Mouse (Mus musculus): Measurements from ENCODE around the gene Hhip. TPM values are rescaled to one million over a fixed set of nuclear protein-coding genes. Genes with fewer than 3 reads are reported as not detected.

The Hhip gene
- polyA plus RNA-seq, 1 experiment = not detected

GRCm38 (mm10) chr8:80029631-80030030 is 28.2 kb downstream of the Hhip start:
- no peak for TF ChIP-seq GATA1 (IDR thresholded peaks at IDR 0.05; ENCODE audit: low read length)

- TF ChIP-seq GATA1 (IDR thresholded peaks at IDR 0.05; ENCODE audit: low read length) = no peak
Measured at GRCm38 (mm10) chr8:80020469-80020868, 37.3 kb downstream of the Hhip start.

GRCm38 (mm10) chr8:80015818-80016217 is 42.0 kb downstream of the Hhip start:
- TF ChIP-seq GATA1 (IDR thresholded peaks at IDR 0.05; ENCODE audit: low read length) = no peak

- no peak for TF ChIP-seq GATA1 (IDR thresholded peaks at IDR 0.05; ENCODE audit: low read length)
Measured at GRCm38 (mm10) chr8:80004421-80004820, 53.4 kb downstream of the Hhip start.

GRCm38 (mm10) chr8:80002313-80002712 is 55.5 kb downstream of the Hhip start:
- TF ChIP-seq GATA1 (IDR thresholded peaks at IDR 0.05; ENCODE audit: low read length) = no peak

GRCm38 (mm10) chr8:79995075-79995474 is 62.7 kb downstream of the Hhip start:
- no peak for TF ChIP-seq GATA1 (IDR thresholded peaks at IDR 0.05; ENCODE audit: low read length)

- no peak for TF ChIP-seq GATA1 (IDR thresholded peaks at IDR 0.05; ENCODE audit: low read length)
Measured at GRCm38 (mm10) chr8:79993507-79993906, 64.3 kb downstream of the Hhip start.

- TF ChIP-seq GATA1 (IDR thresholded peaks at IDR 0.05; ENCODE audit: low read length) = no peak
Measured at GRCm38 (mm10) chr8:79992121-79992848, 65.5 kb downstream of the Hhip start.

GRCm38 (mm10) chr8:79984946-79985345 is 72.9 kb downstream of the Hhip start:
- no peak for TF ChIP-seq GATA1 (IDR thresholded peaks at IDR 0.05; ENCODE audit: low read length)

GRCm38 (mm10) chr8:79982144-79982543 is 75.7 kb downstream of the Hhip start:
- TF ChIP-seq GATA1 (IDR thresholded peaks at IDR 0.05; ENCODE audit: low read length) = no peak

- no peak for TF ChIP-seq GATA1 (IDR thresholded peaks at IDR 0.05; ENCODE audit: low read length)
Measured at GRCm38 (mm10) chr8:79966159-79966558, 91.6 kb downstream of the Hhip start.

GRCm38 (mm10) chr8:79952857-79953256 is 104.9 kb downstream of the Hhip start:
- no peak for TF ChIP-seq GATA1 (IDR thresholded peaks at IDR 0.05; ENCODE audit: low read length)

- no peak for TF ChIP-seq GATA1 (IDR thresholded peaks at IDR 0.05; ENCODE audit: low read length)
Measured at GRCm38 (mm10) chr8:79950376-79950775, 107.4 kb downstream of the Hhip start.

GRCm38 (mm10) chr8:79945501-79946076 is 112.2 kb downstream of the Hhip start:
- no peak for TF ChIP-seq GATA1 (IDR thresholded peaks at IDR 0.05; ENCODE audit: low read length)

GRCm38 (mm10) chr8:79941070-79941469 is 116.7 kb downstream of the Hhip start:
- TF ChIP-seq GATA1 (IDR thresholded peaks at IDR 0.05; ENCODE audit: low read length) = no peak

- no peak for TF ChIP-seq GATA1 (IDR thresholded peaks at IDR 0.05; ENCODE audit: low read length)
Measured at GRCm38 (mm10) chr8:79936856-79937445, 120.9 kb downstream of the Hhip start.

- TF ChIP-seq GATA1 (IDR thresholded peaks at IDR 0.05; ENCODE audit: low read length) = no peak
Measured at GRCm38 (mm10) chr8:79935793-79936192, 122.0 kb downstream of the Hhip start.
